Mouse (Mus musculus): Measurements from ENCODE around the gene B3gnt7. TPM values are rescaled to one million over a fixed set of nuclear protein-coding genes. Genes with fewer than 3 reads are reported as not detected.

B3gnt7 gene
- 5.0 and 6.8 TPM in 2 replicates for polyA plus RNA-seq (2014; fragmentation: Nextera tagmentation; extraction: Ambion mirVana)

- Histone ChIP-seq H3K4me1 (ENCODE audit: control insufficient read depth, insufficient read depth, low read length) (0 out of 2 replicates have a peak, but pooled peaks cover 2% of the 10 kb centered on the region), H3K27me3 (ENCODE audit: control insufficient read depth, insufficient read depth, low read length) (peaks cover 20% of the 10 kb centered on the region; the same call in 1 of the 2 replicates), H3K36me3 (ENCODE audit: control insufficient read depth, insufficient read depth, low read length) (no peaks in the 10 kb centered on the region), H3K9me3 (ENCODE audit: control insufficient read depth, low read length) (no peaks in the 10 kb centered on the region), H3K4me3 (ENCODE audit: low read depth, low read length) (peak within 1 kb of the TSS; percentile 60), H3K4me2 (ENCODE audit: low read depth, low read length) (peak within 1 kb of the TSS; percentile 98), H3K9ac (replicated peaks; ENCODE audit: low read depth, low read length) (peak within 1 kb of the TSS; percentile 66), H3K27ac (ENCODE audit: low read depth, low read length) (no peak within 1 kb of the TSS)
- 21% methylated on average over 6 of the region's 6 CpGs for WGBS
- no peak for ATAC-seq (ENCODE audit: low read depth)
These were observed at the start of gene B3gnt7 for GRCm38 (mm10) chr1:86302532-86302931. Gene B3gnt7 (plus strand): TSS chr1:86302832.

DNA sequence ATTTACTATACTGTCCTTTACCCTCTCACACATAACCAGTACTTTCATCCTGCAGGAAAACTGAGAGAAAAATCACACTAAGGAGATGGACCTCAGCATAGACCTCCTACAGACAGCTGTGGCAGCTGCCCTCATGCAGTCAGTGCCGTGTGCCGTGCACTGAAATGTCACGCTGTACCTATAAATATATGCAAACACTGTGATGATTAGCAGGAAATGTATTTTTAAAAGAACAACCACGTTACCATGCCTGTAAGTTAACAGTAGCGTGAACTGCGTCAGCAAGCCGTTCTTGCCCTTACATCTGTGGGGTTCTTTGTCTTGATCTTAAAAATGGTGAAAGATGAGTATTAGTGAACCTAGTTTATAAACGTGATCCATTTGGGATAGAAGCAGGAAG, 49.2 kb upstream of the B3gnt7 start:
- Histone ChIP-seq H3K27me3 (ENCODE audit: control insufficient read depth, insufficient read depth, low read length) (no peaks in the 10 kb centered on the region), H3K4me3 (ENCODE audit: low read depth, low read length) (no peak overlapping the region), H3K4me1 (ENCODE audit: control insufficient read depth, insufficient read depth, low read length) (no peaks in the 10 kb centered on the region), H3K36me3 (ENCODE audit: control insufficient read depth, insufficient read depth, low read length) (no peaks in the 10 kb centered on the region; the same call in 1 of the 2 replicates), H3K9me3 (ENCODE audit: control insufficient read depth, low read length) (no peaks in the 10 kb centered on the region), H3K9ac (replicated peaks; ENCODE audit: low read depth, low read length) (no peak overlapping the region), H3K4me2 (ENCODE audit: low read depth, low read length) (no peak overlapping the region), H3K27ac (ENCODE audit: low read depth, low read length) (no peak overlapping the region)
- WGBS = 90% methylated on average over 8 of the region's 8 CpGs
- ATAC-seq (ENCODE audit: low read depth) = no peak

GRCm38 (mm10) chr1:86256311-86256710, 46.3 kb upstream of the B3gnt7 start:
- WGBS = 77% methylated on average over 4 of the region's 4 CpGs

DNA sequence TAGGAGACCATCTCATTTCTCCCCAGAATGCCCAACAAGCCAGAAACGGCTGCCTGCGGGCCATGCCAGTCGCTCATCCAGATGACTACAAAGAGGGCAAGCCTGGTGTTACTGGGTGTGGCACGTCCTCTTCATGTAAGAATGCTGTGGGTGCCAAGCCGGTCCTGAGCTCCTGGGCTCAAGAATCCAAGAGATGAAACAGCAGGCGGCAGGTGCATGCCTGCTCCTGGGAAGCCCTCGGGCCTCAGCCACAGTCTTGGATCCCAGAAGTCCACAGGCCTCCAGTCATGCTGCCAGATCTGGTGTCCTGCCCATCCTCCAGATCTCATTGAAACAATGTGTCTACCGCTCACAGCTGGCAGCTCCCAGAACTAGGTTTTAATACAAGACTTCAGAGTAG, 45.4 kb upstream of the B3gnt7 start:
- Histone ChIP-seq H3K9me3 (ENCODE audit: control insufficient read depth, low read length) (no peaks in the 10 kb centered on the region), H3K4me1 (ENCODE audit: control insufficient read depth, insufficient read depth, low read length) (no peaks in the 10 kb centered on the region), H3K4me2 (ENCODE audit: low read depth, low read length) (no peak overlapping the region), H3K36me3 (ENCODE audit: control insufficient read depth, insufficient read depth, low read length) (no peaks in the 10 kb centered on the region), H3K9ac (replicated peaks; ENCODE audit: low read depth, low read length) (no peak overlapping the region), H3K27ac (ENCODE audit: low read depth, low read length) (no peak overlapping the region), H3K4me3 (ENCODE audit: low read depth, low read length) (no peak overlapping the region), H3K27me3 (ENCODE audit: control insufficient read depth, insufficient read depth, low read length) (no peaks in the 10 kb centered on the region)
- 93% methylated on average over 8 of the region's 8 CpGs for WGBS
- no peak for ATAC-seq (ENCODE audit: low read depth)

More at GRCm38 (mm10) chr1:86256311-86256710, 46.3 kb upstream of the B3gnt7 start:
- H3K9ac ChIP-seq (replicated peaks; ENCODE audit: low read depth, low read length) = no peak overlapping the region
- H3K4me1 ChIP-seq (ENCODE audit: control insufficient read depth, insufficient read depth, low read length) = no peaks in the 10 kb centered on the region
- H3K27me3 ChIP-seq (ENCODE audit: control insufficient read depth, insufficient read depth, low read length) = no peaks in the 10 kb centered on the region
- H3K27ac ChIP-seq (ENCODE audit: low read depth, low read length) = no peak overlapping the region
- no peak for ATAC-seq (ENCODE audit: low read depth)
- H3K4me3 ChIP-seq (ENCODE audit: low read depth, low read length) = no peak overlapping the region
- H3K9me3 ChIP-seq (ENCODE audit: control insufficient read depth, low read length) = no peaks in the 10 kb centered on the region
- H3K36me3 ChIP-seq (ENCODE audit: control insufficient read depth, insufficient read depth, low read length) = no peaks in the 10 kb centered on the region
- H3K4me2 ChIP-seq (ENCODE audit: low read depth, low read length) = no peak overlapping the region

DNA sequence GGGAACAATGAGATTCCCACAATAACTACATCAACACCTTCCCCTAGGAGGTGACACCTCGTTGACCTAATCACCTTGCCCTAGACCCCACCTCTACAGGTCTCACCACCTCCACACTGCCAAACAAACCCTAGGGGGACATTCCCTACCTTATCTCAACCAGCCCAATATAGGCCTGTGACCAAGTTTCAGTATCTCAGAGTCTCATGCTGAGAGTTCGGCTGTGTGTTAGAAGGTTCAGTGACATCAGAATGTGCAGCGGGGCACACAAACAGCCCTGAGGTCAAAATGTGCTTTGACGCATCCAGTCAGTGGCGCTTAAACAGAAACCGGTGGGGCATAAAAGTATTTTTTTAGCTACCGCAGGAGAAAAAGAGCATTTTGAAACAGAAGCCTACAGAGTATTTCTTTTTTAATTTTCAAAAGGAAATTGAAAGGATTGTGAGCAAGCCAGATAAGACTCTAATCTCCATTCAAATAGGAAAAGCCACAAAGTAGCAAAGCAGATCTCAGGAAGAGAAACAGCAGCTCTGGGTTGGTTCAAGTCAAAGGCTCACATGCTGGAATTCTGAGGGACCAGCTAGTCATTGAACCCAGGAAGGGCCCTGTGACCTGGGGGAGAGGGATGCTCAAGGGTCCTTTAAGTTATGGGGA, 44.3 kb upstream of the B3gnt7 start:
- Histone ChIP-seq H3K27me3 (ENCODE audit: control insufficient read depth, insufficient read depth, low read length) (no peaks in the 10 kb centered on the region), H3K4me3 (ENCODE audit: low read depth, low read length) (no peak overlapping the region), H3K9me3 (ENCODE audit: control insufficient read depth, low read length) (no peaks in the 10 kb centered on the region), H3K9ac (replicated peaks; ENCODE audit: low read depth, low read length) (no peak overlapping the region), H3K4me2 (ENCODE audit: low read depth, low read length) (no peak overlapping the region), H3K36me3 (ENCODE audit: control insufficient read depth, insufficient read depth, low read length) (no peaks in the 10 kb centered on the region), H3K4me1 (ENCODE audit: control insufficient read depth, insufficient read depth, low read length) (no peaks in the 10 kb centered on the region), H3K27ac (ENCODE audit: low read depth, low read length) (no peak overlapping the region)
- ATAC-seq (ENCODE audit: low read depth) = no peak
- WGBS = 82% methylated on average over 7 of the region's 7 CpGs

DNA sequence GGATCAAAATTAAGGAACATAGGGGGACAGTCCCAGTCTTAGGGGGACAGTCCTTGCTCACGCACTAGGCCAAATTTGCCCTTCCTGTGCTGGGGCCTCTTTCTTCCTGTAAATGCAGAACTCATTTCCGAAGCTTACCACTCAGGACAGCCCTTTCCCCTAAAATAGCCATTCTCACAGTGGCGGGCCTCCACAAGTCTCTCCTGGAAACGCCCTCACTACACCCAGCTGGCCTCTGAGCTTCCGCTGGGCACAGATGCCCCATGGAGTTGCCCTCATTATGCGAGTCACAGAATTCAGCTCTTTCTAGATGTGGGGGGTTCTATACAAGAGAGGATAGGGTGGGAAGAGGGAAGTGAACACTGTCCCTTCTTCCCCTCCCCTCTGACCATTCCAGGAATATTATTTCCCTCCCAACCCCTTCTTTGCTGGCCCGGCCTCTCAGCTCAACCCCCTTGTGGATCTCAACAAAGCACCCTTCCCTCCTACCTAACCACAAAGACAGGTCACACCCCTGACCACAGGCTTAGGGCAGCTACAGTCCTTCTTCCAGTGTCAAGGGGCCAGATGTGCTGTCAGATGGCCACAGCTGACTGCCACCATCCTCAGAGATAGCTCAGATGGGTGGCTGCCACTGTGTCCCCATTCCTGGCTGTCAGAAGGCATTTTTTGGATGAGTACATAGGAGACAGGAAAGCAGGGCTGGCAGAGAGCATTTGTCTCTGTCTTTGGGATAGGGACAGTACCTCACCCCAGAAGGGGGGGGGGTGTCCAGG, 38.9 kb upstream of the B3gnt7 start:
- H3K4me3 ChIP-seq (ENCODE audit: low read depth, low read length) = no peak overlapping the region
- H3K4me2 ChIP-seq (ENCODE audit: low read depth, low read length) = no peak overlapping the region
- H3K9ac ChIP-seq (replicated peaks; ENCODE audit: low read depth, low read length) = no peak overlapping the region
- H3K4me1 ChIP-seq (ENCODE audit: control insufficient read depth, insufficient read depth, low read length) = no peaks in the 10 kb centered on the region
- H3K9me3 ChIP-seq (ENCODE audit: control insufficient read depth, low read length) = no peaks in the 10 kb centered on the region
- no peaks in the 10 kb centered on the region for H3K27me3 ChIP-seq (ENCODE audit: control insufficient read depth, insufficient read depth, low read length)
- no peak for ATAC-seq (ENCODE audit: low read depth)
- H3K27ac ChIP-seq (ENCODE audit: low read depth, low read length) = no peak overlapping the region
- WGBS = 61% methylated on average over 7 of the region's 7 CpGs
- H3K36me3 ChIP-seq (ENCODE audit: control insufficient read depth, insufficient read depth, low read length) = no peaks in the 10 kb centered on the region

DNA sequence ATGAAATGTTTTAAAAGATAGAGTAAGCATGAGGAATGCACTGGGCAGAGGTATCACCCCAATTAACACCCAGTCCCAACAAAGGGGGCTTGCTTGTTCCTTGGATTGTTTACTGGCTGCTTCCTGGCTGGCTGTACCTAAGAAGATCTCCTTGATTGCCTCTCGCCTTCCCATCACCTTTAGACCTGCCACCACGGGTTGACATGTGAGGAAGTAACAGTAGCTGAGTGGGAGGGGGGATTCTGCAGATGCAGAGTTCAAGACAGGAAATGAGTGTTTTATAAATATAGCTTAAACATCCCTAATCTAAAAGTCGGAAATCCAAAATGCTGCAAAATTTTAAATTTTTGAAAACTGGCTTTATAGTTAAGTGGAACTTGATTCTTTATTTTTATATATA, 37.6 kb upstream of the B3gnt7 start:
- H3K36me3 ChIP-seq (ENCODE audit: control insufficient read depth, insufficient read depth, low read length) = no peaks in the 10 kb centered on the region
- 86% methylated on average over 3 of the region's 3 CpGs for WGBS
- H3K4me2 ChIP-seq (ENCODE audit: low read depth, low read length) = no peak overlapping the region
- no peak overlapping the region for H3K4me3 ChIP-seq (ENCODE audit: low read depth, low read length)
- no peaks in the 10 kb centered on the region for H3K9me3 ChIP-seq (ENCODE audit: control insufficient read depth, low read length)
- no peaks in the 10 kb centered on the region for H3K4me1 ChIP-seq (ENCODE audit: control insufficient read depth, insufficient read depth, low read length)
- no peak for ATAC-seq (ENCODE audit: low read depth)
- H3K27me3 ChIP-seq (ENCODE audit: control insufficient read depth, insufficient read depth, low read length) = no peaks in the 10 kb centered on the region
- no peak overlapping the region for H3K9ac ChIP-seq (replicated peaks; ENCODE audit: low read depth, low read length)
- no peak overlapping the region for H3K27ac ChIP-seq (ENCODE audit: low read depth, low read length)

GRCm38 (mm10) chr1:86268492-86269189, 34.0 kb upstream of the B3gnt7 start:
- Histone ChIP-seq H3K36me3 (ENCODE audit: control insufficient read depth, insufficient read depth, low read length) (no peaks in the 10 kb centered on the region), H3K4me1 (ENCODE audit: control insufficient read depth, insufficient read depth, low read length) (no peaks in the 10 kb centered on the region), H3K9me3 (ENCODE audit: control insufficient read depth, low read length) (no peaks in the 10 kb centered on the region), H3K4me2 (ENCODE audit: low read depth, low read length) (no peak overlapping the region), H3K9ac (replicated peaks; ENCODE audit: low read depth, low read length) (no peak overlapping the region), H3K27me3 (ENCODE audit: control insufficient read depth, insufficient read depth, low read length) (no peaks in the 10 kb centered on the region), H3K4me3 (ENCODE audit: low read depth, low read length) (no peak overlapping the region), H3K27ac (ENCODE audit: low read depth, low read length) (no peak overlapping the region)
- WGBS = 83% methylated on average over 9 of the region's 9 CpGs
- no peak for ATAC-seq (ENCODE audit: low read depth)

DNA sequence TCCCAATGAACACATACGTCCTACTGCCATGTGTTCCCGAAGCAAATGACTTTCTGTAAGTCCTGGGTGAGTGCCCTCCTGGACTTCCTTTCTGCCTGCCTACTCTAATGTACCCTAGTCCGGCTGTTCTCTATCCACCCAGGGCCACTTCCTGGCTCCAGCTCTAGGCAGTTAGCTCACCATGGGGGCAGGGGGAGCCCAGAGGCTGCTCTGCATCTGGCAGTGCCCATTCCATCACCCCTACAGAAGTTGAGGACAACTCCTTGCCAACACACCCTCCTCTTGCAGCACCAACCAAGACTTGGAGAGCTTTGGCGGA, 33.5 kb upstream of the B3gnt7 start:
- Histone ChIP-seq H3K36me3 (ENCODE audit: control insufficient read depth, insufficient read depth, low read length) (no peaks in the 10 kb centered on the region), H3K4me1 (ENCODE audit: control insufficient read depth, insufficient read depth, low read length) (no peaks in the 10 kb centered on the region), H3K4me3 (ENCODE audit: low read depth, low read length) (no peak overlapping the region), H3K9ac (replicated peaks; ENCODE audit: low read depth, low read length) (no peak overlapping the region), H3K27me3 (ENCODE audit: control insufficient read depth, insufficient read depth, low read length) (no peaks in the 10 kb centered on the region), H3K9me3 (ENCODE audit: control insufficient read depth, low read length) (no peaks in the 10 kb centered on the region), H3K27ac (ENCODE audit: low read depth, low read length) (no peak overlapping the region), H3K4me2 (ENCODE audit: low read depth, low read length) (no peak overlapping the region)
- ATAC-seq (ENCODE audit: low read depth) = no peak
- WGBS = 74% methylated on average over 4 of the region's 4 CpGs
